Mouse (Mus musculus) cerebellum, postnatal 14 days (tissue): Measurements from ENCODE around the gene Hs3st6.

Experiments
- DNase-seq, 2 experiments: peaks; one replicate each; pipeline ENCODE4 v3.0.0; 2021; ENCODE audit warnings: mixed read lengths in 2 of 2

Hs3st6 gene

GRCm38 (mm10) chr17:24773241-24773640, 20.5 kb downstream of the Hs3st6 start:
- no peak for DNase-seq

GRCm38 (mm10) chr17:24775173-24775572, 22.4 kb downstream of the Hs3st6 start:
- no peak for DNase-seq

- no peak for DNase-seq
Measured at GRCm38 (mm10) chr17:24777073-24777472, 24.3 kb downstream of the Hs3st6 start.

GRCm38 (mm10) chr17:24780821-24781220, 28.0 kb downstream of the Hs3st6 start:
- DNase-seq: no peak

GRCm38 (mm10) chr17:24792190-24792589, 39.4 kb downstream of the Hs3st6 start:
- no peak for DNase-seq

- peak; percentile 9 to 16 for DNase-seq
Measured at GRCm38 (mm10) chr17:24794791-24795190, 42.0 kb downstream of the Hs3st6 start.

- DNase-seq: no peak
Measured at GRCm38 (mm10) chr17:24796969-24797368, 44.2 kb downstream of the Hs3st6 start.

- no peak for DNase-seq
Measured at GRCm38 (mm10) chr17:24798229-24798628, 45.4 kb downstream of the Hs3st6 start.

- no peak for DNase-seq
Measured at GRCm38 (mm10) chr17:24799476-24799875, 46.7 kb downstream of the Hs3st6 start.

- no peak for DNase-seq
Measured at GRCm38 (mm10) chr17:24800524-24800923, 47.7 kb downstream of the Hs3st6 start.

- DNase-seq: peak; percentile 44 to 64
Measured at GRCm38 (mm10) chr17:24803952-24804951, 51.5 kb downstream of the Hs3st6 start, which contains the start of gene Meiob. Meiob (plus strand) TSS chr17:24804289.
